Mouse (Mus musculus) c-Kit-positive CD71-positive TER-119-negative erythroid progenitor cells, embryonic 14.5 days (primary cell): ENCODE results near the gene Smad9.
A peak's percentile ranks its signal among the peaks of the same experiment; 100 is the strongest.
"Not testable (repeated sequence)": the region's sequence is repeated elsewhere in the genome, so short reads cannot be mapped to it uniquely, and the experiment has no call there.

Source experiments
- DNase-seq: peaks from one replicate; pipeline ENCODE4 v3.0.0-alpha.2; 2013; ENCODE audit warnings: low read depth

Gene Smad9

DNA sequence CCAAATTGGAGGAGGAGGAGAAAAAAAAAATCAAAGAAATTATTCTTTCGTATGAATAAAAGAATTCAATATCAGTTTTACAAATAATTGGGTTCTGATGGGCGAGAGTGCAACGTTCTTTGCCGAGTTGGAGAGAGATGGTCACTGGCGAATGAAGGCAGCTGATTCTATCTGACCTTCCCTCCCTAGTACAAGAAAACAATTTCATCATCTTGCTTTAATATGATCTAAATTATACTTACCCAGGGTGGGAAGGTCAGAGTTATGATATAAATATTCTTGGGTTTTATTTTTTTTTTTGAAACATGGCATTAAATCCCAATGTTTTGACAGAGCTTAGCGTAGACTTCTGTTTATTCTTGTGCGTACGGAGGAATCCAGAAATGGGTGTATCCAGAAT is 2.1 kb downstream of the Smad9 start:
- no peak for DNase-seq

DNA sequence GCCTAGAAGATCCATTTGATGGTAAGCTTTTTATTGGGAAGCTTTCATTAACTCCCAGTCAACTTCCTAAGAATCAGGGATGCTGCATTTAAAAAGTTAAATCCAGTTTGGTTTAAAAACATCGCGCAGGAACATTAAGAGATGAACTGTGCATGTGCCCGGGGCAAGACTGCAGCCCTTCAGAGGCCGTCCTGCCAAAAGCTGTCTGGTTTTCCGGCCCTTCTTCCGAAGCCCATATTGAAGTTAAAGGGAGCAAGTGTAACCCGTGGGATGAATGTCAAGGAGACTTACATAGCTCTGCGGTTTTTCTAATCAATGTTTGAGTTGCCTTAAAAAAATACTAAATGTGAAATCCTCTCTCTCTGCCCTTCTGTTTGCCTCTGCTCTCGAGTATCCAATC is 3.8 kb downstream of the Smad9 start:
- no peak for DNase-seq

DNA sequence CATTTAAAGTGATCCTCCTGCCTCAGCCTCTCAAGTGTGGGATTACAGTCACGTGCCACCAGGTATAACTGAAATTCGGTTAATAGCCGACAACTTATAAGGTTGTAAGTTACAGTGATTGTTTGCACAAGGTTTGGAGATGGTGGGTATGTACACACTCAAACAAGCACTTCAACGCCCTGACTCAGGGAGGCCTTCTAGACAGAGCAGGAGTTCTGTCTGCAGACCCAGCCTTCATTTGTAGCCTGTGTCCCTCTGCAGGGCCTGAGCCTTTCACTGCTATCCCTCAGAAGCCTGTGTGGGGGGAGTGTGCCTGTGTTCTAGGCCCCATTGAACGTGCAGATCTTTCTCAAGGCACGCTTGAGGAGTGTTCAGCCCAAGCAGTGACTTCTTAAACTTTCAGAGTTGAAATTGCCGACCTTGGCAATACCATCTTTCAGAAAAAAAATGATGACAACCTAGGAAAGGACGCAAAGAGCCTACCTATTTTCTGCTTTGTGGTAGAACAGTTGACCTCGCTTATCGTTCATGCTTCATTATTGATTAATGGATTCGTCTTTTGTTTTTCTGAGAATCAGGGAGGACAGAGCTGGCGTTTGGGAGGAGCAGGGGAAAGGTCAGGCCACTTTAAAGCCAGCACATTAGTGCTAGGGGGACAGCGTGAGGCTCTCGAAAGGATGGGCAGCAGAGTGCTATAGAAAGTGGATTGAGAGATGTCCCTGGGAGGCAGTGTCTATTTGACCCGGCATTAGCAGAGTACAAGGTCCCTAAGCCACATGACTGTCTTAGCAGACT is 5.1 kb downstream of the Smad9 start:
- DNase-seq: no peak

DNA sequence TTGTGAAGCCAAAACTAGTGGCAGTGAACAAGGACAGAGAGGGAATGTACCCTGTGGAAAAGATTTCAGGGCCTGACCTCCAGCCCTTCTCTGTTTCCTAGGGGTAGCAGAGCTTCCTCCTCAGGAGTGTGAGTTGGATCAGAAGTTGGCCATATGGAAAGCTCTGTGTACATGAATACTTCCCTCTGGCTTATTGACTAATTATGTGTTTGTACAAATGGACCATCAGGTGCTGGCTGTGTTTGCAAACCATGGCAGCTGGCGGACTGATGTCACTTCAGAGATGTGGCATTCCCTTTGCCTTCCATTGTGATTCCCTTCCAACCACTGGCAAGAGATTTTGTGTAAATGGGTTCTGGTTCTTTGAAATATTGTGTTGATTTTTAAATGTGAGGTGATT is 5.9 kb downstream of the Smad9 start:
- DNase-seq: no peak

DNA sequence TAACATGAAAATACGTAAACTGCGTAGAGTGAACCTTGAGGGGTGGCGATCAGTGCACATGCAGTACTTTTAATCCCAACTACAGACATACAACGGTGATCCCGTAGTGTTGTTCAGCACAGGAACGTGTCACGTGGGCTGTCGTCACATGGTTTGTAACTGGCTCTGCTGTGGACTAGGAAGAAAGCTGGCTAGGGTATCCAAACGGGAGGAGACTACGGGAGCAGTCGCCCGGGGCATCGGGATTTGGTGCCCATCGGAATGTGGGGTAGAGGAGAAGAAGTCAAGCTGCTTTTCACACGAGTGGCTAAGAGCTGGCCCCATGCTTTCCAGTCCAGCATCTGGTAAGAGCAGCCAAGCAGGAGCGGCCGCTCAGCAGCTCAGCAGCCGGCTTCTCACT is 9.0 kb downstream of the Smad9 start:
- DNase-seq: no peak

DNA sequence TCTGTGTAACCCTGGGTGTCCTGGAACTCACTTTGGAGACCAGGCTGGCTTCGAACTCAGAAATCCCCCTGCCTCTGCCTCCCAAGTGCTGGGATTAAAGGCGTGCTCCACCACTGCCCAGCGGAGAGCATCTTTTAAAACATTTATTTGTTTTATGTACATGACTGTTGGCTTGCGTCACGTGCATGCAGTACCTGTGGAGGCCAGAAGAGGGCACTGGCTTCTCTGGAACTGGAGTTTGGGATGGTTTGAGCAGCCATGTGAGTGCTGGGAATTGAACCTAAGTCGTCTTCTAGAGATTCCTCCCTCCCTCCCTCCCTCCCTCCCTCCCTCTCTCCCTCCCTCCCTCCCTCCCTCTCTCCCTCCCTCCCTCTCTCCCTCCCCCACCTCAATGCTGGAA is 10.1 kb downstream of the Smad9 start:
- not testable (repeated sequence) for DNase-seq

DNA sequence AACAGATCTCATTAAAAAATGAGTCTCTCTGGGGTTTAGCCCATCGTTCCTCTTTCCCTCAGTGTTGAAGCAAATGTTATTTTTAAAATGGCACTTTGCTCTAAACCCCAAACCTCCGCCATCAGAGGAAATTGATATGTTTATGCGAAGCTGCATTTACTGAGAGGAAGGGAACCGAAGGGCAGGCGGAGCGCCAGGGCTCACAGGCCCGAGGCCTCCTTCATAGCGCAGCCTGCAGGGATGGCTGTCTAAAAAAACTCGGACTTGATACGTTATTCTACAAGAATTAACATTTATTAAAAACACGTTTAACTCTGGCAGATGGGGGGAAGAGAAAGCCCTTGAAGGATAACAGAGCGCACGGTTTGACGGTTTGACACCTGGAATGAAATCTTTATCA is 10.7 kb downstream of the Smad9 start:
- DNase-seq: no peak

DNA sequence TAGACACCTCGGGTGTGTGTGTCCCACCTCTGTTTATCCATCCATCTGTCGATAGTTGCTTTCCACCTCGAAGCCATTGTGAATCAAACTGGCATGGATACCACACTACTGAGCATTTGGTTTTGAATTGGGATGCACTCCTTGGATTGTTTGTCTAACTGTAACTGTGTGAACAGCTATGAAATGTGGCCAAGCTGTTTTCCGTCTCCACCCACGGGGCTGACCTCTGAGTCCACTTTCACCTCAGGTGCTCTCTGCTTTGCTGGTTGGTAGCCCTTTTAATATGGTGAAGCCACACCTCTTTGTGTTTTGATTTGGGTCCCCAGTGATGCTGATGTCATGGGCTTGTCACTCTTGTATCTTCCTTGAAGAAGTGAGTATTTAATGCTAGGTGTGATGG is 11.4 kb downstream of the Smad9 start:
- no peak for DNase-seq

DNA sequence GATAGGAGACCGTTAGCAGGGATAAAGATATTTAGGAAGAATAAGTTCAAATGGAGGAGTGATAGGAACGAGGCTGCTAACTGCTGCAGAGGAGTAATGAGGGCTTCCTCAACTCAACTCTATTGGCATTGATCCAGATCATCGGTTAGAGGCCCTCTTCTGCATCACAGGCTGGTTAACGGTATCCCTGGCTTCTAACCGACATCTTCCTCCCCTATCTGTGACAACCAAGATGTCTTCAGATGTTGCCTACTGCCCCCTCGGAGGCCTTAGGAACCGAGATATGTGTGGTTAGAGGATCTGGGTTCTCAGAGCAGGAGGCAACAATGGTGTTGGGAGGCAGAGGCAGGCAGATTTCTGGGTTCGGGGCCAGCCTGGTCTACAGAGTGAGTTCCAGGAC is 13.2 kb downstream of the Smad9 start:
- no peak for DNase-seq

DNA sequence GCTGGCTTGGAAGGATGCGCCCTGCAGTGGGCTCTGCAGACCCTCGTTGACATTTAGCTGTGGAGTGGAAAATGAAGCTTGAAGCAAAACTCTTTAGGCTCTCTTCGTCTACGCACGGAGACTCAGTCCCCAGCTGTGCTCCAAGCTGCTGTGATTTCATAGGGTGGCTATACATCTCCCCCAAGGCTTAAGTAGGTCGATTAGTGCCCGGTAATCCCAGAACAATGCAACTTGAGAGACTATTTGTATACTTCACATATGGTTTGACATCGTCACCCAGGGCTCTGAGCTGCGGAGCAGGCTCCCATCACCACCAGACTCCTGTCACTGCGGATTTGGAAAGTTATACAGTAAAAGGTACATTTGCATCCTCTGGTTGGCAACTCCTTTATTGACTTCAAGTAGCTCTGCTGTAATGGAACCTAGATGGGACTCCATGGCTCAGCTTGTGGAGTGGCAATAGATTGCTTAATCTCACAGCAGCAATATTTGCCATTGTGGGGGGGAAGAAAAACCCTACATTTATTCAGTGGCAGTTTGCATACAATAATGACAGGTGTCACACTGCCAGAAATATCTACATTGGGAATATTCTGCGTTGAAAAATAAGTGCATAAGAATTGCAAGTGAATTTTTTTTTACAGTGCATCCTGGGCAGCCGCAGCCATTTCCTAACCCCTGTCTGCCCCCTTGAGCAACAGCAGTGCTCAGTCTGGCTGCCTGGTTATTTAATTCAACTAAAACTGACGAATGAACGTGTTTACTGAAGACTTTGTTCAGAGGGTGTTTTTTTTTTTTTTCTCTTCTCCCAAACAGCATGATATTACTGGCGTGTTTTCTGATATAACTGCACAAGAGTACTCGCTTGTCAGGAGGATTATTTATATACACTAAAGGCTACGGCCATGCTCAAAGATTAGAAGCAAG is 14.2 kb downstream of the Smad9 start:
- DNase-seq: no peak

DNA sequence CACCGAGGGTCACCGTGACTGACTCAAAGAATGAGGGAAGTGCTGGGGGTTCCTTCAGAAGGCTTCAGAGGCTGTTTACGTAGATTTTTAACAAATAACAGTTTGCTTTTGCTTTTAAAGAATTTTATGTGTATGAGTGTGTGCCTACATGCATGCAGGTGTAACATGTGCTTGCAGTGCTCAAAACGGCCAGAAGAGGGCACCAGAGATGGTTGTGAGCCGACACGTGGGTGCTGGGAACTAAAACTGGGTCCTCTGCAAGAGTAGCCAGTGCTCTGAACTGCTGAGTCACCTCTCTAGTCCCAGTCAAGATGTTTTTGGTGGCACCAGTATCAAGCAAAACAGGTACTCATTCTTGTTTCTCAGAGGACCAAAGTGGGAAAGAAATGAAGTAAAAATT is 18.2 kb downstream of the Smad9 start:
- DNase-seq: no peak

DNA sequence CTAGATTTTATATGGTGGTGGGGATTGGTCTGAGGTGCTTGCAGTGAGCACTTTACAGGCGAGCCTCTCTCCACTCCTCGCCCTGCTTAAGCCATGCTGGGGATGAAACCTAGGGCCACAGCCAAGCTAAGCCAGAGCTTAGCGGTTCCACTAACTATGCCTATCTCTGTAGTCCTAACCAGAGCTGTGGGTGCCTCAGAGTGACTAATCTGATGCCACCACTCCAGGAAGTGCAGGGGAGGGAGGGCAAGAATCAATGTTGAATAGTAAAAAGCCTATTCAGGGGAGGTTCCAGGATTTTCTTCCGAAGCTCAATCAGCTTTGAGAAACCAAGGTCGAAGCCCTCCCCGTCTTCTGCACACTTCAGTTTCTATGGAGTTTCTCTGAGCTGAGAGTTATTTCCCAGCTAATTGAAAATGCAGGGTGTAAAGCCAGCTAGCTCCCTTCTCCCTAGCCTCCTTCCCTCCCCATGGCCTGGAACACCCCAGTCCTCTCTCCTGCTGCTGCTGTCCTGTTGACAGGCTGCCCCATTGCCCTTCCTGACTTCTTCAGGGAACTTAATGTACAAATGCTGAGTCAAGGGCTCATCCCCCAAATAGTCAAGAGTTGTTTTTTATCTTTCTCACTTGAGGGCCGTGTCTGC is 20.7 kb downstream of the Smad9 start:
- DNase-seq: no peak

DNA sequence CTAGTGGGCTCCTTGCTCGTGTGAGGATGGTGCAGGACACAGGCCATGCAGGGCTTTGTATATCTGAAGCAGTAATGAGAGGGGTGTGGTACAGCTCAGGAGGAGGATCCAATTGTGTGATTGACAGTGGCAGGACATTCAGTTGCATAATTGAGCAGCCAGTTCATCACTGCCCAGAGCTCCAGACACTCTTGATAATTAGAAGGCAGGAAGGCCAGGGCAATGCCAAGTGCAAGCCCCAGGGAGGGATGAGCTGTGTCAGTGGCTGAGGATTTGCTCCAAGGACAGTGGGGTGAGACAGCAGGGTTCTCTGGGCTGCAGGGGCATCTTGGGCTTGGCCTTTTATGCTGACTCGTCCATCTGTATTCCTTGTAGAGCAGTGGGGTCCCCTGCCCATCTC is 35.2 kb downstream of the Smad9 start:
- DNase-seq: no peak

DNA sequence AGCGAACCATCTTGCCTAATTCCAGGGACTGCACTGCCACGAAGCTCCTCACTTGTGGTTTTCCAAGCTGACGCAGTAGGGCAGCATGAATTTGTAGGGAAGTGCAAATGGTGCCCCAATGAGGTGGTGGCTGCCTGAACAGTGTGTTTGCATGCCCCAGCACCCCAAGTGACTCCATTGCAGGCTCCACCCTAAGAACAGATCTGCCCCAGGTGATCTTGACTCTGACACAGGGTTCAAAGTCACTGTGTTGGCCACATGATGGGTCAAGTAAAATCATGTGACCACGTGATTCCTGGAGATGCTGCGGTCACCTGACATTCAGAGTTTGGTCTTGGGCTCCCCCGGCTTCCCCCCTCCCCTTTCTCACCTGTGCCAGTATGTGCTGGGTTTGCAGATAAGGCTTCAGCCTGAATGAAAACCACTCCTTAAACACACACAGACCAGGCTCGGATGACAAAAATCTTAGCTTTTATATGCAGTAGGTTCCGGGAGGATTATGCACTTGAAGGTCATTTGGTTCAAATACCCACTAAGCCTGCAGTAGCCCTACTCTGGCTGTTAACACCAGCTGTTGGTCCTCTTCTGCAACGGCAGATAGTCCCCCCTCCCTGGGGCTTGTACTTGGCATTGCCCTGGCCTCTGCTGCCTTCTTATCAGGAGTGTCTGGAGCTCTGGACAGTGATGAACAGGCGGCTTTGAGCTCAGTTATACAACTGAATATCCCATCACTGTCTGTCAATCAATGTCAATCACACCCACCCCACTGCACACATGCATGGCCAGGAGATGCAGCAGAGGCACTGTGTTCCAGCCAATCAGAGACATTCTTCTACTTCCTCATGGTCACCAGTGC is 36.7 kb downstream of the Smad9 start:
- no peak for DNase-seq

DNA sequence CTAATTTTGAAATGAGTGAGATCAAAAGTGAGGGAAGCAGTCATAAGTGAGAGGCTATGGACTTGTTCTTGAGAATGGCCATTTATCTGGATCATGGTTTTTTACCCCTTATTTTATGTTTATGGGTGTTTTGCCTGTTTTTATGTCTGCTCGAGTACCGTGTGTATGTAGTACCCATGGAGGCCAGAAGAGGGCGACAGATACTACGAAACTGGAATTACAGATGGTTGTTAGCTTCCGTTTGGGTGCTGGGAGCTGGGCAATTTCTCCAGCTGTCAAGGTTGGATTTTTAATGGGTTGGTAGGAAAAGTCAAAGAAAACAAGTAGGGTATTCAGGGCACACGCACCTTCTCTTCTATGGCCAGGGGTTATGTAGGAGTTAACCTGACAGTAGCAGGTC is 38.4 kb downstream of the Smad9 start:
- no peak for DNase-seq

DNA sequence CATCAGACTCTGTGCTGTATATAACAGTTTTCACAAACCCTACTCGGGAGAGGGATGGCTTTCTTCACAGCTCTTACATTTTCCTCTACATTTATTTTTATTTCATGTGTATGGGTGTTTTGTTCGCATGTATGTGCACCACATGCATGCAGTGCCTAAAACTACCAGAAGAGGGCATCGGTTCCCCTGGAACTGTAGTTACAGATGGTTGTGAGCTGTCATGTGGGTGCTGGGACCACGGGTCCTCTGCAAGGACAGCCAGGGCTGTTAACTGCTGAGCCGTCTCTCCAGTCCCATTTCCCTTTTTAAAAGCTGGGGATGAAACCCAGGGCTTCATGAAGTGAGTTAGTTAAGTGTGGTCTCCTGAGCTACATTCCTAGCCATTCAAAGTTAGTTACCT is 40.0 kb downstream of the Smad9 start:
- DNase-seq: no peak

DNA sequence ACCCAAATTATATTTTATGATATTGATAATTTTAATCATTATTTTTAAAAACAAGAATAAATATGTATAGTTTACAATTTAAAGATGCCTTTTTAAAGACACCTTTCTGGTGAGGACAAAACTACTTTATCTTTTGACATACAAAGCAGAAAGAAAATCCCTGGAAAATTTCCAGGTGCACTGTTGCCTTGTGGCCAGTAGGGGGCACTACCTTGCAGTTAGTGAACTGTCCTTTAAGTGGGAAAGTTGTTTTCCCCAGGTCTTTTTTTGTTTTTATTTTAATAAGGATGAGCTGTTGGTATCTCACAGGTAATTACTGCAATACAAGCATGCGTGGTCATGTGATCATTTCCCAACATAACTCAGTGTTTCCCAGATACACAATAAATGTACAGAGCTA is 40.4 kb downstream of the Smad9 start:
- DNase-seq: no peak

DNA sequence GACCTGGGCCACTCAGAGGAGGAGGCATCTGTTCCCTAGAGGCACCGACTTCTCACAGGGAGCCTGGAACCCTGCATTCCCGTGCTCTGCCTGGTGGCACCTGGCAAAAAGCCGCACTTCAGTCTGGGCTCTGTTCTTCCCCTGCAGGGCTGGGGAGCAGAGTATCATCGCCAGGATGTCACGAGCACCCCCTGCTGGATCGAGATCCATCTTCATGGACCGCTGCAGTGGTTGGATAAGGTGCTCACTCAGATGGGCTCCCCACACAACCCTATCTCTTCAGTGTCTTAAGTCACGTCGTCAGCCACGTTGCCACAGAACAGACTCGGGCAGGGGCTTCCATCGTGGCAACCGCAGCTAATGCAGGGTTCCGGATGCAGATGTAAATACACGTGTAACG is 41.8 kb downstream of the Smad9 start:
- DNase-seq: no peak

DNA sequence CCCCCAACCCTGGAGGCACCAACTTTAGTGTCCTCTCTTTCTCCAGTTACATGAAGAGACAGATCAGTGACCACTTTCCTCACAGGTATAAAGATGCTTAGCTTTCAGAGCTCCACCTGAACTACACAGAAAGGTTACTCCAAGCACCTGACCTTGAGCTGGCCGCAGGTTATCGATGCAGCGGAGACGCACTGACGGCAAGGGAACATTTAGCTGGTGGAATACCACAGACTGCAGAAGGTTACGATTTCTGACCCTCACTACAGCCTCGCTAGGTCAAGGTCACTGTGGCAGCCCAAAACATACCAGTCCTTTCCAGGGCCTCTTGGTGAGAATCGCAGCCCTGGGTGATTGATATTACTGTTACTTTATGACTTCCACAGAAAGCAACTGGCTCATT is 48.3 kb downstream of the Smad9 start:
- no peak for DNase-seq

DNA sequence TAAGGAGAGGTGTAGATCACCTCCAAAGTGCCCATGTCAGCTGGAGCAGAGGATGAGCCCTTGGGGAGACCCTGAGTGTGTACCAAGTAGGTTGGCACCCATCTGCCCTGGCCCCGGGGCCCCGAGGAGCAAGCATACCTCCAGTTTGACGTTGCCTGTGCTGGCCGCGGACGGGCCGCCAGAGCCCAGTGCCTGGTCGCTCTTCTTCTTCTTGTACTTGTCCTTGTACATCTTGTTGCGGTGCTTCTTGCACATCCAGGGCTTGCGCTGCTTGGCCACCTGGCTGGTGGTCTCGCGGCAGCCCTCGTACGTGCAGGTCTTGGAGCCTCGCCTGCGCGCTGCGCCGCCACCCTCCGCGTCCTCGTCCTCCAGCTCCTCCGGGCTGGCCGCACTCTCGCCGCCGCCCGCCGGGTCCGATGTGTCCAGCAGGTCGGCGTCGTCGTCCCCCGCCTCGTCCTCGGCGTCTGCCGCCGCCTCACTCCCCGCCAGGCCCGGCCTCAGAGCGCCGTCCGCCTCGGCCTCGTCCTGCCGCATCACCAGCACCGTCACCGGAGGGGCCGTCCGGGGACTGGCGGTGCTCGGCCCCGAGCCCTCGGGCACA is 51.8 kb downstream of the Smad9 start:
- DNase-seq: no peak

DNA sequence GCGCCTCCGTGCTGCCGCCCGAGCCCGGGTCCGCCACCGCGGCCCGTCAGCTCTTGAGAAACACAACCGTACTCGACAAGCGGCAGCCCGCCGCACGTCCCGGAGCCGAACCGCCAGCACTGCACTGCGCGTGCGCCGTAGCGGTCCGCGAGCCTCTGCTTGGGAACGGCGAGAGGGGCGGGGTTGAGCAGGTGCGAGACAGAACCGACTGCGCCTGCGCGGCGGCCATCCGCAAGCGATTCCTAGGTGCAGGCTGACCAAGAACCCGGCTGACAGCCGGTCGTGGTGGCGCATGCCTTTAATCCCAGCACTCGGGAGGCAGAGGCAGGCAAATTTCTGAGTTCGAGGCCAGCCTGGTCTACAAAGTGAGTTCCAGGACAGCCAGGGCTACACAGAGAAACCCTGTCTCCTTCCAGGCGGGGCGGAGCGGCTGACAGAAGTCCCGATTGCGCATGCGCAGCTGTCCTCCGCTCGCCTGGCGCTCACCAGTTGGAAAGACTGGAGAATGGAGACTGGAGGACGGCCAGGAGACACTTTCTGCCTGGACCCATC is 52.4 kb downstream of the Smad9 start, which contains the start of gene Rfxap:
Rfxap (minus strand) TSS at position 126 of the 552 bp plus-strand sequence.
- peak; percentile 80 for DNase-seq
